Mouse (Mus musculus): ENCODE data around the gene Nrp2.

GRCm38 (mm10) chr1:62853996-62854395 lies 150.9 kb downstream of the Nrp2 start:
- TF ChIP-seq POLR2A (IDR thresholded peaks at IDR 0.05; ENCODE audit: extremely low read depth, insufficient read depth, low read length) (no peak), CTCF (IDR thresholded peaks at IDR 0.05; ENCODE audit: extremely low read depth, insufficient read depth, low read length) (no peak)
